Mouse (Mus musculus) Patski (cell line): ENCODE measurements around the gene Cdk2ap1. TPM values are rescaled to one million over a fixed set of nuclear protein-coding genes. Genes with fewer than 3 reads are reported as not detected.

Experiments used
- ATAC-seq: fragments of 100-300 bp; one replicate; pipeline ENCODE4 v1.8.0; 2021
- CTCF ChIA-PET: fragments of 350-600 bp; sonication (Branson Sonifier 250); formaldehyde crosslinking; loops from one replicate; lab custom pipeline; 2022; ENCODE audit warnings: inconsistent platforms; lab: Charles Lee
- POLR2A ChIA-PET: fragments of 350-600 bp; sonication (Branson Sonifier 250); formaldehyde crosslinking; loops from one replicate; lab custom pipeline; 2022; ENCODE audit warnings: antibody characterized with exemption, inconsistent platforms; lab: Charles Lee
- DNase-seq: peaks from one replicate; pipeline ENCODE4 v3.0.0-alpha.2; 2011; ENCODE audit warnings: low read depth, low spot score
- H3K27me3 ChIP-seq: fragments of 371-371 bp; one replicate; pipeline ENCODE4 v1.5.1; 2021
- CTCF ChIP-seq: fragments of 100-300 bp; IDR thresholded peaks from one replicate; pipeline ENCODE4 v1.5.1; 2021
- in situ Hi-C: fragments of 300-500 bp; cut with MboI; formaldehyde crosslinking; loops from 3 replicates; pipeline ENCODE4 v1.11.1; 2018; ENCODE audit warnings: low pct_unique_long_range_greater_than_20kb, mixed read lengths
- polyA plus RNA-seq: library from polyadenylated mRNA; unstranded; gene quantifications from one replicate; pipeline ENCODE4 v1.2.3, GENCODE M21; 2021

Gene Cdk2ap1
- polyA plus RNA-seq, 1 experiment from 2014 or later, result 231 TPM

GRCm38 (mm10) chr5:124365754-124366153 is 2.9 kb upstream of the Cdk2ap1 start:
- CTCF ChIA-PET, result no interaction called here

GRCm38 (mm10) chr5:124364173-124364918 is 1.5 kb upstream of the Cdk2ap1 start:
- TF ChIP-seq CTCF, result no peak
- in situ Hi-C loops, result no loop called here
- no peaks in the 10 kb centered on the region for H3K27me3 ChIP-seq
- DNase-seq (no peak), ATAC-seq (no peak)
- ChIA-PET CTCF (interaction anchor here (2.1 kb wide), 1 partner anchor 24 kb away, joined by 6 read pairs; no protein-coding TSS in a partner anchor), POLR2A (no interaction called here)

More at GRCm38 (mm10) chr5:124365754-124366153, 2.9 kb upstream of the Cdk2ap1 start:
- ATAC-seq (no peak), DNase-seq (no peak)
- in situ Hi-C loops, result no loop called here
- POLR2A ChIA-PET, result no interaction called here
- TF ChIP-seq CTCF, result no peak
- no peaks in the 10 kb centered on the region for H3K27me3 ChIP-seq

GRCm38 (mm10) chr5:124359641-124360040 is 3.2 kb downstream of the Cdk2ap1 start:
- ATAC-seq (no peak), DNase-seq (no peak)
- ChIA-PET CTCF (interaction anchor here (0.6 to 1.5 kb wide), 3 partner anchors 12 to 68 kb away, joined by 3 to 6 read pairs (median 4); no protein-coding TSS in a partner anchor), POLR2A (interaction anchor here (0.7 kb wide), 1 partner anchor 32 kb away, joined by 3 read pairs; no protein-coding TSS in a partner anchor)
- no peaks in the 10 kb centered on the region for H3K27me3 ChIP-seq
- peak; percentile 54 for TF ChIP-seq CTCF
- in situ Hi-C loops, result no loop called here

GRCm38 (mm10) chr5:124356695-124357094 is 6.2 kb downstream of the Cdk2ap1 start:
- ATAC-seq (no peak), DNase-seq (no peak)
- ChIA-PET CTCF (interaction anchor here (0.8 to 1.2 kb wide), 3 partner anchors 17 to 56 kb away, joined by 3 read pairs; no protein-coding TSS in a partner anchor), POLR2A (interaction anchor here (0.6 to 0.7 kb wide), 2 partner anchors 27 to 1767 kb away, joined by 3 read pairs; no protein-coding TSS in a partner anchor)
- TF ChIP-seq CTCF, result no peak
- H3K27me3 ChIP-seq, result no peaks in the 10 kb centered on the region
- in situ Hi-C loops, result no loop called here

- no peaks in the 10 kb centered on the region for H3K27me3 ChIP-seq
- ATAC-seq (no peak), DNase-seq (no peak)
- in situ Hi-C loops, result no loop called here
- ChIA-PET POLR2A (interaction anchor here (0.7 kb wide), 1 partner anchor 38 kb away, joined by 4 read pairs; no protein-coding TSS in a partner anchor), CTCF (no interaction called here)
- TF ChIP-seq CTCF, result no peak
Observed at GRCm38 (mm10) chr5:124355425-124355959, 7.4 kb downstream of the Cdk2ap1 start.

- no peaks in the 10 kb centered on the region for H3K27me3 ChIP-seq
- TF ChIP-seq CTCF, result no peak
- ChIA-PET CTCF (no interaction called here), POLR2A (interaction anchor here (0.7 kb wide), 1 partner anchor 39 kb away, joined by 4 read pairs; no protein-coding TSS in a partner anchor)
- ATAC-seq (peak; percentile 28), DNase-seq (no peak)
- in situ Hi-C loops, result no loop called here
Observed at GRCm38 (mm10) chr5:124354574-124355424, 8.1 kb downstream of the Cdk2ap1 start.

- TF ChIP-seq CTCF, result no peak
- DNase-seq, result no peak
- no peaks in the 10 kb centered on the region for H3K27me3 ChIP-seq
- in situ Hi-C loops, result no loop called here
- POLR2A ChIA-PET, result interaction anchor here (0.7 to 2.2 kb wide), 2 partner anchors 26 to 86 kb away, joined by 3 to 7 read pairs; partner anchors contain the start of genes 2810006K23Rik, Kmt5a and Mphosph9
- ATAC-seq, result peak; percentile 48
- CTCF ChIA-PET, result no interaction called here
Observed at GRCm38 (mm10) chr5:124353726-124354547, 8.9 kb downstream of the Cdk2ap1 start.

- TF ChIP-seq CTCF, result no peak
- no peak for DNase-seq
- ChIA-PET POLR2A (interaction anchor here (0.7 to 2.2 kb wide), 2 partner anchors 25 to 267 kb away, joined by 3 to 7 read pairs; partner anchors contain the start of genes 2810006K23Rik and Mphosph9), CTCF (interaction anchor here (1.4 kb wide), 1 partner anchor 9 kb away, joined by 4 read pairs; no protein-coding TSS in a partner anchor)
- in situ Hi-C loops, result no loop called here
- H3K27me3 ChIP-seq, result no peaks in the 10 kb centered on the region
- ATAC-seq, result no peak
Observed at GRCm38 (mm10) chr5:124353011-124353725, 9.7 kb downstream of the Cdk2ap1 start.
